Mouse (Mus musculus) macrophage (primary cell): Measurements from ENCODE around the gene Cntn2. TPM values are rescaled to one million over a fixed set of nuclear protein-coding genes. Genes with fewer than 3 reads are reported as not detected.

ENCODE experiments used
- H3K27ac ChIP-seq: fragments of 350-480 bp; formaldehyde crosslinking; 2 replicates; pipeline ENCODE4 v1.9.0; 2021
- H3K36me3 ChIP-seq: fragments of 350-480 bp; formaldehyde crosslinking; 2 replicates; pipeline ENCODE4 v1.9.0; 2021; ENCODE audit errors: inconsistent target
- H3K4me3 ChIP-seq: fragments of 350-480 bp; formaldehyde crosslinking; 2 replicates; pipeline ENCODE4 v1.9.0; 2021; ENCODE audit errors: inconsistent target
- H3K79me2 ChIP-seq: fragments of 350-480 bp; formaldehyde crosslinking; 2 replicates; pipeline ENCODE4 v1.9.0; 2021; ENCODE audit errors: inconsistent target
- WGBS: methylation state at CpG from one replicate; pipeline ENCODE4 v1.1.7; 2026; ENCODE audit warnings: inconsistent platforms; ENCODE audit not compliant: missing documents; 5-methylcytosine and 5-hydroxymethylcytosine counted together
- polyA plus RNA-seq: library from polyadenylated mRNA; stranded (reverse); fragments of 250-400 nt; gene quantifications from 3 replicates; pipeline ENCODE4 v1.2.4, GENCODE M21; 2018; ENCODE audit warnings: inconsistent platforms
- total RNA-seq, 78 experiments: library from RNA; depleted of rRNA; stranded (reverse); fragments of 250-400 nt; gene quantifications; 1 replicate in 9 of 78; 2 replicates in 24 of 78; 3 replicates in 43 of 78; 4 replicates in 2 of 78; pipeline ENCODE4 v1.2.4; 2018; ENCODE audit warnings: inconsistent platforms in 56 of 78

Cntn2 gene
- total RNA-seq (2018; cell fraction: chromatin; rRNA removed) = under 1 TPM in 1 of 26 experiments, not detected in 25; 0.09 TPM
- total RNA-seq (2018; cell fraction: cytosol; rRNA removed) = not detected
- total RNA-seq (2018; cell fraction: nucleus; rRNA removed) = not detected
- not detected in 3 replicates for polyA plus RNA-seq

- H3K36me3 ChIP-seq = no peaks in the 10 kb centered on the region
- no peaks in the 10 kb centered on the region for H3K79me2 ChIP-seq
- WGBS = 10% methylated on average over 18 of the region's 30 CpGs
These were observed at the start of gene Cntn2 for GRCm38 (mm10) chr1:132542762-132543306. Gene Cntn2 (minus strand): TSS chr1:132543256.

DNA sequence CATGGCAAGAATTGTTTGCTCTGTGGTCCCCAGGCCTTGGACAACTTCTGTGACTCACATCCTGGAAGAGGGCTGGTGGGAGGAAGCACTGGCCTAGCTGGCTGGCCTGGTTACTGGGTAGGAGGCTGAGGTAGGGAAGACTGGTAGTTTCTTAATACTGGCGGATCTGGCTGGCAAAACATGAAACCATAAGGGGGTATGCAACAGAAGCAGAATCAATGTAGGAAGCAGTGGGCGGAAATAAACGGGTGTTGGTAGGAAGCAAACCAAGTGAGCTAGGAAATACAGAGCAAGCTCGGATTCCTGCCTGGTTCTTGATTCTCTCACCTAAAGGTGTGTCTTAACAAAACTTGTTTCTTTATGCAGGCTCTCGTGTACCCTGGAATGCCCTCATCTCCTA is 49.1 kb upstream of the Cntn2 start:
- WGBS = 61% methylated on average over 5 of the region's 5 CpGs
- Histone ChIP-seq H3K4me3 (no peak overlapping the region), H3K79me2 (no peaks in the 10 kb centered on the region), H3K27ac (no peak overlapping the region), H3K36me3 (no peaks in the 10 kb centered on the region)

More at GRCm38 (mm10) chr1:132542762-132543306, at the start of gene Cntn2:
- H3K4me3 ChIP-seq = no peak within 1 kb of the TSS
- no peak within 1 kb of the TSS for H3K27ac ChIP-seq

DNA sequence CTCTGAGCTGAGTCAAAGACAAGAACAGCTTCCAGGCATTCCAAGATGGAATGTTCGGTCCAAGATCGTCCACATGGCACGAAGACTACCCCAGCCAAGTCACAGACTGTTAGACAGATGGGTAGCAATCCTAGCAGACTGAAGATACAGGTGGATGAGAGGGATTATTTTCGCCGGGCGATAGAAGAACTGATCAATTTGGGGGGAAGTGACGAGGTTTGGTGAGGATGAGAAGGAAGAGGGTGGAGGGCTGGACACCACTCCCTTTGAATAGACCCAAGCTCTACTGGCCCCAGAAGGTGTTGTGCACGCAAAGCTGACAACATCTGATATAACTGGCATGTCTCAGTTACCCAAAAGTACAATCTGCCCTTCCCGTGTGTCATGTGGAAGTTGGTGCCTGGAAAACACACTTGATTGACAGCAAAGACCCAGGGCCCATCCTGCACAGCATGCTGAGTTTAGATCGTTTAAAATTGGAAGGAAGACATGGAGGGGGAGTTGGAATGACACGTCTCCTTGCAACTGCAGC is 48.4 kb upstream of the Cntn2 start:
- 76% methylated on average over 11 of the region's 11 CpGs for WGBS
- Histone ChIP-seq H3K27ac (no peak overlapping the region), H3K36me3 (no peaks in the 10 kb centered on the region), H3K4me3 (no peak overlapping the region), H3K79me2 (no peaks in the 10 kb centered on the region)

DNA sequence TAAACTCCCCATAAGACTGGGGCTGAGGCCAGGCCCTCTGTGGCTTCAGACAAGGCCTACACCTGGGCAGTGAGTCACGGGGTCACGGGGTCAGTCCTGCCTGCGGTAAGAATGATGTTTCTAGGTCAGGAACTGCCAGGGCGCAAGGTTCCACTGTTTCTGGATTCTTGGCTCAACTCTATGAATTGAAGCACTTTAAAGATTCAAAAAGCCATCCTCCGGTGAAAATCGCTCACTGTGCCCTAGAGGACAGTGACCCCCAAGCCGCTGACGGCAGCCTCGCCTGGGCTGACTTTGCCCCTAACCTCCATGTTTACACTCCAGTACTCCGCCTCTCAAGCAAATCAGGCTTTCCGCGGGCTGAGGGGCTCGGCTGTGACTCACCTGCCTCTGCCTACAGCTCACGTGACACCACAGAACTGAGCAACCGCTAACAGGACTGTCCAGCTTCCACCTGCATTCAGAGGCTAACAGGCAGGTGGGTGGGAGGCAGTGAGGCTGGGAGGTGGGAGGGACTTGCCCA is 43.7 kb upstream of the Cntn2 start:
- H3K79me2 ChIP-seq = no peaks in the 10 kb centered on the region
- no peaks in the 10 kb centered on the region for H3K36me3 ChIP-seq
- no peak overlapping the region for H3K27ac ChIP-seq
- H3K4me3 ChIP-seq = no peak overlapping the region
- WGBS = 85% methylated on average over 15 of the region's 15 CpGs

- Histone ChIP-seq H3K79me2 (no peaks in the 10 kb centered on the region), H3K4me3 (no peak overlapping the region), H3K36me3 (no peaks in the 10 kb centered on the region), H3K27ac (no peak overlapping the region)
- WGBS = 88% methylated on average over 4 of the region's 4 CpGs
These were observed 42.3 kb upstream of the Cntn2 start for GRCm38 (mm10) chr1:132585376-132585775.

GRCm38 (mm10) chr1:132582998-132583604 is 40.0 kb upstream of the Cntn2 start:
- no peaks in the 10 kb centered on the region for H3K79me2 ChIP-seq
- 90% methylated on average over 18 of the region's 18 CpGs for WGBS
- no peak overlapping the region for H3K27ac ChIP-seq
- no peaks in the 10 kb centered on the region for H3K36me3 ChIP-seq
- no peak overlapping the region for H3K4me3 ChIP-seq

- no peaks in the 10 kb centered on the region for H3K79me2 ChIP-seq
- no peak overlapping the region for H3K27ac ChIP-seq
- no peaks in the 10 kb centered on the region for H3K36me3 ChIP-seq
- H3K4me3 ChIP-seq = no peak overlapping the region
- WGBS = 81% methylated on average over 14 of the region's 14 CpGs
These were observed 39.1 kb upstream of the Cntn2 start for GRCm38 (mm10) chr1:132581845-132582839.

- Histone ChIP-seq H3K27ac (no peak overlapping the region), H3K36me3 (no peaks in the 10 kb centered on the region), H3K4me3 (no peak overlapping the region), H3K79me2 (no peaks in the 10 kb centered on the region)
- WGBS = 90% methylated on average over 7 of the region's 7 CpGs
These were observed 37.0 kb upstream of the Cntn2 start for GRCm38 (mm10) chr1:132580063-132580462.

- H3K36me3 ChIP-seq = no peaks in the 10 kb centered on the region
- 96% methylated on average over 8 of the region's 8 CpGs for WGBS
- H3K79me2 ChIP-seq = no peaks in the 10 kb centered on the region
- H3K27ac ChIP-seq = no peak overlapping the region
- no peak overlapping the region for H3K4me3 ChIP-seq
These were observed 33.8 kb upstream of the Cntn2 start for GRCm38 (mm10) chr1:132576845-132577244.

- no peak overlapping the region for H3K27ac ChIP-seq
- no peaks in the 10 kb centered on the region for H3K36me3 ChIP-seq
- H3K4me3 ChIP-seq = no peak overlapping the region
- 91% methylated on average over 7 of the region's 7 CpGs for WGBS
- no peaks in the 10 kb centered on the region for H3K79me2 ChIP-seq
These were observed 29.8 kb upstream of the Cntn2 start for GRCm38 (mm10) chr1:132572851-132573250.

DNA sequence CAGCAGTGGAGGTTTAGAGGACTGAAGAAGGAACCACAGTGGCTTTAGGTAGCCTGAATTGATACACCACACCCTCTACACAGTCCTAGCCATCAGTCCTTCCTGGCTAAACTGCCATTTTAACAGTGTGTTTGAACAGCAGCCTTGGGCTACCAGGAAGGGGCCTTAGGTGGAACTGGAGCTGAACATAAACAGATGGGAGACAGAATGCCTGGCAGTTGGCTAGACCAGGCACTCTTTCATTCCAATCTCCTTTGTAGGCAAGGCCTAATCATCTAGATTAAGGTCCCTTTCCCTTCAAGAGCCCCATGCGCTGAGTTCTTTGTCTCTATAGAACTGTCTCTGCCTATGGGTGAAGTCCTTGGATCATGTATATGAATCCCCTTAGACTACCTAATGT is 28.6 kb upstream of the Cntn2 start:
- no peaks in the 10 kb centered on the region for H3K79me2 ChIP-seq
- no peak overlapping the region for H3K27ac ChIP-seq
- 100% methylated on average over 1 of the region's 1 CpGs for WGBS
- no peaks in the 10 kb centered on the region for H3K36me3 ChIP-seq
- no peak overlapping the region for H3K4me3 ChIP-seq

DNA sequence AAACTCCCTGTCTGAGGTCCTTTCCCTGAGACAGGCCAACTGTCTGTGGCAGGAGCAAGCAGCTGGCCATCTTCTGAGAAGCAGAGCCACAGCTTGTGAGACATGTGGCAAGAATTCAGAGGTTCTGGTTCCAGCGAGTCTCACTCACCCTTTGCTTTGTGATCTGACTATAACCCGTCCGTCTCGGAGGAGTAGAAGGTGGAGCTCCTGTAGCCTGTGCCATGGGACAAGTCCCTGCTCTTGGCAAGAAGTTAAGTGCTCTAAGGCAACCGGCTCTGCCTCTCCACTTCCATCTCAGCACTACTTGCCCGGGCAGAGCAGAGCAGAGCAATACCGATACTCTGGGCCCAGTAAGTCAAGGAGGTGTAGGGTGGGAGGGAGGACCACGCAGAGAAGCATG is 27.9 kb upstream of the Cntn2 start:
- Histone ChIP-seq H3K79me2 (no peaks in the 10 kb centered on the region), H3K36me3 (no peaks in the 10 kb centered on the region), H3K4me3 (no peak overlapping the region), H3K27ac (no peak overlapping the region)
- WGBS = 95% methylated on average over 8 of the region's 8 CpGs

DNA sequence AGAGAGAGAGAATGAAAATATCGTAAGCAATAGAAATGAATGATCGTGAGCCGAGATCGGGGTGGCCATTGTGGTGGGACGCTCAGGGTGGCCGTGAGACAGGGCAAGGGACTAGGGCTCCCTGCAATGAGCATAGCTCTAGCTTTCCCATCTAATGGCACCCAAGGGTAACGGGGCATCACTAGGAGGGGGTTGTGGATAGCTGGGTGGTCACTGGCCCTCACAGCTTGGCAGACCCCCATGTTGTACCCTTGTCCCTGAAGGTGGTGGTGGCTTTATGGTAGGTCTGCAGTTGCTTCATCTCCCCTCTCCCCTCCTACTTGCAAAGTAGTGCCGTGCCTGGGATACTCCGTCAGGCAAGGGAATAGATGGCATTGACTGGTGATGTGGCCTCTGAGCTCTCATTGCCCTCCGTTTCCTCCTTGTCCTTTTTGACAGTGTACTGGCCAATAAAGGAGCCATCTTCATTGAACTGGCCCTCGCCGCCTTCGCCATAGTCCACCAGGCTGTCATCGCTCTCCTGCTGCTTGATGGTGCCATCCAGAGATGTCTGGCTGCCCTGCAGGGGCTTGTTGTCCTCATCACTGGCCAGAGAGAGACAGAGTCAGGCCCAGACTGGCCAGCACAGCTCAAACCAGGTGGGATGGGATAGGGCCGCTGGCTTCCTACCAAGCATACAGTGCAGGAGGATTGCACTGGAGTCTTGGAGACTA is 27.2 kb upstream of the Cntn2 start:
- Histone ChIP-seq H3K4me3 (no peak overlapping the region), H3K36me3 (no peaks in the 10 kb centered on the region), H3K79me2 (no peaks in the 10 kb centered on the region), H3K27ac (no peak overlapping the region)
- 93% methylated on average over 15 of the region's 15 CpGs for WGBS

DNA sequence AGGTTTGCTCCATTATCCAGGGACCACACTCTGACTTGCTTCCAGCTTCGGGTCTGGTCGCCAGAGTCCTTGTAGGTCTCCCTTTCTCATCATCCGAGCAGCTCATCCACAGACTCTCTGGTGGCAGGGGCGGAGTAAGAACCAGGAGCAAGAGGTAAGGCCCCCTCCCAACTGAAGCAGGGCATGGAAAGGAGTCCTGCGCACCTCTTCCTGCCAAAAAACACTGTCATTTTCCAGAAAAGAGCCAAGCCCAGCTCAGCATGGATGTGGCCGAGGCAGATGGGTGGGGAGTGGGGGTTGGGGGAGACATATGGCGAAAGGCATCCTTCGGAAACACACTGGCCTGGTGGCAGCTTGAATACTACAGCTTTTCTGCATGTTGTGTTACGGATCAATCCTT is 26.5 kb upstream of the Cntn2 start:
- no peak overlapping the region for H3K27ac ChIP-seq
- H3K4me3 ChIP-seq = no peak overlapping the region
- WGBS = 91% methylated on average over 7 of the region's 9 CpGs
- no peaks in the 10 kb centered on the region for H3K79me2 ChIP-seq
- H3K36me3 ChIP-seq = no peaks in the 10 kb centered on the region
